Mouse (Mus musculus): ENCODE data around the gene Olfr1339. TPM values are rescaled to one million over a fixed set of nuclear protein-coding genes. Genes with fewer than 3 reads are reported as not detected.

Olfr1339 gene
- not detected in 2 replicates for polyA plus RNA-seq (2015; fragmentation: Nextera tagmentation; extraction: Ambion mirVana)

GRCm38 (mm10) chr4:118731875-118732274 lies at the start of gene Olfr1339:
Gene Olfr1339, plus strand, starts transcription at chr4:118732175.
- TF ChIP-seq CTCF (IDR thresholded peaks at IDR 0.05; ENCODE audit: low read depth): no peak
- Histone ChIP-seq H3K27ac (no peak within 1 kb of the TSS), H3K9ac (ENCODE audit: low read depth, low read length) (no peak within 1 kb of the TSS), H3K36me3 (ENCODE audit: insufficient read depth, low read length) (no peaks in the 10 kb centered on the region), H3K4me1 (replicated peaks; ENCODE audit: insufficient read depth, low read length) (no peaks in the 10 kb centered on the region), H3K4me2 (ENCODE audit: low read length) (no peak within 1 kb of the TSS), H3K9me3 (replicated peaks; ENCODE audit: low read length) (no peaks in the 10 kb centered on the region), H3K4me3 (replicated peaks; ENCODE audit: low read depth, low read length) (no peak within 1 kb of the TSS), H3K27me3 (ENCODE audit: insufficient read depth, low read length) (no peaks in the 10 kb centered on the region)
- ATAC-seq (replicated peaks; ENCODE audit: low FRiP score, low read depth): no peak
- DNase-seq (ENCODE audit: low spot score): no peak
- WGBS: 89% methylated on average over 1 of the region's 1 CpGs

DNA sequence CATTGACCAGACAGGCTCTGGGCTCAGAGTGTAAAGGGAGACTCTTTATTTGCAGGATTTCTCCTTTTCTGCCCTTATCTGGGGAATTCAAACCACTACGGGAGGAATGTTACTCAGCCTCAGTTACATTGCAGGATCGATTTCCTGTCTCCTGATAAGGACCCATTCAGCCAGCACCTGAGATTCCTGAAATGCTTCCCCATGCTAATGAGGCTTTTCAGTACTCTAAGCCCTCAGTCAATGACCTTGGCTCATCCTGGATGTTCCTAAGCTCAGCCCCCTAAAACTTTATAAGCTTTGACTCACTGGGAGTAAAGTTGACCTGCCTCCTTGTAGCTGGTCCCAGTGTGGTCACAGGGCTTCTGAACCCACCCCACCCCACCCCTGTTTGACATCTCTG lies 44.9 kb upstream of the Olfr1339 start:
- H3K27ac ChIP-seq: no peak overlapping the region
- H3K4me3 ChIP-seq (replicated peaks; ENCODE audit: low read depth, low read length): no peak overlapping the region
- no peak for ATAC-seq (replicated peaks; ENCODE audit: low FRiP score, low read depth)
- H3K36me3 ChIP-seq (ENCODE audit: insufficient read depth, low read length): no peaks in the 10 kb centered on the region
- no peaks in the 10 kb centered on the region for H3K27me3 ChIP-seq (ENCODE audit: insufficient read depth, low read length)
- H3K9me3 ChIP-seq (replicated peaks; ENCODE audit: low read length): no peaks in the 10 kb centered on the region
- no peak overlapping the region for H3K9ac ChIP-seq (ENCODE audit: low read depth, low read length)
- DNase-seq (ENCODE audit: low spot score): no peak
- H3K4me1 ChIP-seq (replicated peaks; ENCODE audit: insufficient read depth, low read length): no peaks in the 10 kb centered on the region
- H3K4me2 ChIP-seq (ENCODE audit: low read length): no peak overlapping the region
- no peak for TF ChIP-seq CTCF (IDR thresholded peaks at IDR 0.05; ENCODE audit: low read depth)
- 30% methylated on average over 2 of the region's 2 CpGs for WGBS

DNA sequence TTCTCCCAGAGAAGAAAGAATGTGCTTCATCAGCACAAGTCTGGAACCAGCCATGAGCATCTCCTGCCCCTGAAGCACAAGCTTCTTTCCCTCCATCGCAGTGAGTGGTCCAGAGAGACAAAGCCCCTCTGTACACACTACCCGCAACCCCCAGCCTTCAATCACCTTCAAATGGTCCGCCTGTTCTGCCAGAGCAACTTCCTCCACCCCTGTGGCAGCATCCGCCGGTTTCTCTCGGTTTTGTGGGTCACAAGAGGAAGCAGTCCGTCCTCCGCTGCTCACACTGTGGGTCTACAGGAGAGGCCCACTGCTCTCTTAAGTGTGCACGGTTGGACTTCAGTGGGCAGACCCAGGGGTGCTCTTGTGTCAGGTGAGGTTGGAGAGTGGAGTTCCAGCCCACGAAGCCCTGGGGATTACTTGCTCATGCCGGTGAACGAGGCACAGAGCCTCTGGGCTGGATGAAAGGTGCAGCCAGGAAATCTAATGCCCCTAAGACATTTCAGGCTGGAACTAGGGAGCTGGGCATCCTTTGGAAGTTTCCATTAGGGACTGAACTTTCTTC lies 39.5 kb upstream of the Olfr1339 start, which contains the start of gene Olfr1342:
Olfr1342 (minus strand) TSS at position 345 of the 562 bp plus-strand sequence.
- no peak for TF ChIP-seq CTCF (IDR thresholded peaks at IDR 0.05; ENCODE audit: low read depth)
- peak; percentile 0 for DNase-seq (ENCODE audit: low spot score)
- H3K4me1 ChIP-seq (replicated peaks; ENCODE audit: insufficient read depth, low read length): no peaks in the 10 kb centered on the region
- H3K4me2 ChIP-seq (ENCODE audit: low read length): no peak within 1 kb of the TSS
- no peak; the same call in 1 of the 2 replicates for ATAC-seq (replicated peaks; ENCODE audit: low FRiP score, low read depth)
- no peak within 1 kb of the TSS for H3K9ac ChIP-seq (ENCODE audit: low read depth, low read length)
- no peaks in the 10 kb centered on the region for H3K9me3 ChIP-seq (replicated peaks; ENCODE audit: low read length)
- H3K4me3 ChIP-seq (replicated peaks; ENCODE audit: low read depth, low read length): no peak within 1 kb of the TSS
- 32% methylated on average over 12 of the region's 12 CpGs for WGBS
- H3K36me3 ChIP-seq (ENCODE audit: insufficient read depth, low read length): no peaks in the 10 kb centered on the region
- no peaks in the 10 kb centered on the region for H3K27me3 ChIP-seq (ENCODE audit: insufficient read depth, low read length)
- H3K27ac ChIP-seq: no peak within 1 kb of the TSS

DNA sequence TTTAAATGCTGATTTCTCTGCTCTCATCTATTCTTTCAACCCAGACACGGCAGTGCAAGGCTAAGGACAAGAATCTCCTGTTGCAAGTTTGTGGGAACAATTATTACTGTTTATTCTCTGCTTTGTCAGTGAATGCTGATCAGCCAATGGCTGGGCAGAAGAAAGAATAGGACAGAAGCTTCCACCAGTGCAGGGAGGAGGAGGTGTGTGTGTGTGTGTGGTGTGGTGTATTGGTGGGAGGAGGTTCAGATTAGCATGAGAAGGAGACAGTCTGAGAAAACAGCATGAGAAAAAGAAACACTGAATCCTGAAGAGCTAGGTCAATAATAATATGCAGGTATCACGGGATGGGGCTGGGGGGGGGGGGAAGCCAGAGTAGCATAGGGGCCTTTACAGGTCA lies 38.2 kb upstream of the Olfr1339 start:
- no peak for TF ChIP-seq CTCF (IDR thresholded peaks at IDR 0.05; ENCODE audit: low read depth)
- Histone ChIP-seq H3K27ac (no peak overlapping the region), H3K9ac (ENCODE audit: low read depth, low read length) (no peak overlapping the region), H3K4me1 (replicated peaks; ENCODE audit: insufficient read depth, low read length) (no peaks in the 10 kb centered on the region), H3K9me3 (replicated peaks; ENCODE audit: low read length) (no peaks in the 10 kb centered on the region), H3K4me3 (replicated peaks; ENCODE audit: low read depth, low read length) (no peak overlapping the region), H3K36me3 (ENCODE audit: insufficient read depth, low read length) (no peaks in the 10 kb centered on the region), H3K27me3 (ENCODE audit: insufficient read depth, low read length) (no peaks in the 10 kb centered on the region), H3K4me2 (ENCODE audit: low read length) (no peak overlapping the region)
- DNase-seq (ENCODE audit: low spot score) (no peak), ATAC-seq (replicated peaks; ENCODE audit: low FRiP score, low read depth) (no peak)
- 31% methylated on average over 2 of the region's 2 CpGs for WGBS

DNA sequence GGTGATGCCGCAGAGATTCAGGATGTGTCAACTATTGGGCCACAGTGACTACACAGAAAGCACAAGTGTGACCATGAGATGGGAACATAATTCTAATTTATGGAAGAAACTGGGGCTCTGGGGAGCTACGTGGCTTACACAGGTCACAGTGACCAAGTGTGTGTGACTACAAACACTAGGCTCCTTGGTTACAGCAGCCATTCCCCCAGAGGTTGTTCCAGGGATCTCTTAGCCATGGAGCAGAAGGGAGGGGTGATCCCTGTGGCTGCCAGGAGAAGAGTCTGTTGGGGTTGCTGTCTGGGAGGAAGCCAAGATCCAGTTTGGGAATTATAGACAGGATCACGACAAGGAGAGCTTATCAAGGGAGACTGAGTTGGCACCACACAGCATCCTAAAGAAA lies 28.8 kb upstream of the Olfr1339 start, which contains the start of gene Olfr1341:
Olfr1341 (plus strand) TSS at position 301 of the 400 bp plus-strand sequence.
- Histone ChIP-seq H3K4me2 (ENCODE audit: low read length) (no peak within 1 kb of the TSS), H3K4me1 (replicated peaks; ENCODE audit: insufficient read depth, low read length) (no peaks in the 10 kb centered on the region), H3K36me3 (ENCODE audit: insufficient read depth, low read length) (no peaks in the 10 kb centered on the region), H3K4me3 (replicated peaks; ENCODE audit: low read depth, low read length) (no peak within 1 kb of the TSS), H3K9me3 (replicated peaks; ENCODE audit: low read length) (no peaks in the 10 kb centered on the region), H3K9ac (ENCODE audit: low read depth, low read length) (no peak within 1 kb of the TSS), H3K27me3 (ENCODE audit: insufficient read depth, low read length) (no peaks in the 10 kb centered on the region), H3K27ac (no peak within 1 kb of the TSS)
- TF ChIP-seq CTCF (IDR thresholded peaks at IDR 0.05; ENCODE audit: low read depth): no peak
- WGBS: 74% methylated on average over 3 of the region's 3 CpGs
- DNase-seq (ENCODE audit: low spot score) (no peak), ATAC-seq (replicated peaks; ENCODE audit: low FRiP score, low read depth) (no peak)

GRCm38 (mm10) chr4:118708086-118708485 lies 23.9 kb upstream of the Olfr1339 start:
- Histone ChIP-seq H3K9ac (ENCODE audit: low read depth, low read length) (no peak overlapping the region), H3K27ac (no peak overlapping the region), H3K9me3 (replicated peaks; ENCODE audit: low read length) (no peaks in the 10 kb centered on the region), H3K4me1 (replicated peaks; ENCODE audit: insufficient read depth, low read length) (no peaks in the 10 kb centered on the region), H3K4me3 (replicated peaks; ENCODE audit: low read depth, low read length) (no peak overlapping the region), H3K4me2 (ENCODE audit: low read length) (no peak overlapping the region), H3K27me3 (ENCODE audit: insufficient read depth, low read length) (no peaks in the 10 kb centered on the region), H3K36me3 (ENCODE audit: insufficient read depth, low read length) (no peaks in the 10 kb centered on the region)
- ATAC-seq (replicated peaks; ENCODE audit: low FRiP score, low read depth): no peak
- 78% methylated on average over 5 of the region's 5 CpGs for WGBS
- no peak for TF ChIP-seq CTCF (IDR thresholded peaks at IDR 0.05; ENCODE audit: low read depth)
- DNase-seq (ENCODE audit: low spot score): no peak

DNA sequence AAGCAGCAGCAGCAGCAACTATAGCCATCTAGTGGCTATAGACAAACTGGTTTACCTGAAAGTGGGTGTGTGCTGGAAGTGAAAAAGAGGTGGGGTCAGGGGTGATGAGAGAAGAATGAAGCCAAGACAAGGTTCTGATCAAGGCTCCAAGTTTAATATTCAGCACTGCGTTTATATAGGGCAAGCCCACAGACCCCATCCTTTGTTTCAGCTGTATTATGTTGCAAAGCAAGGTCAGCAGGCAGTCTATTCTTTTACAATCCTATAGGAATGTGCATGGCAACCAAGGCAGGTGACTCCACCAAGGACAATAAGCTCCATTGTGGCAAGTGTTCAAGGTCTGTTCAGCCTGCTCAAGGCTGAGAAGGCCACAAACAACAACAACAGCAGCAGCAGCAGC lies 20.3 kb upstream of the Olfr1339 start:
- no peaks in the 10 kb centered on the region for H3K9me3 ChIP-seq (replicated peaks; ENCODE audit: low read length)
- no peak for DNase-seq (ENCODE audit: low spot score)
- H3K4me2 ChIP-seq (ENCODE audit: low read length): no peak overlapping the region
- 48% methylated on average over 1 of the region's 1 CpGs for WGBS
- no peak overlapping the region for H3K4me3 ChIP-seq (replicated peaks; ENCODE audit: low read depth, low read length)
- H3K36me3 ChIP-seq (ENCODE audit: insufficient read depth, low read length): no peaks in the 10 kb centered on the region
- ATAC-seq (replicated peaks; ENCODE audit: low FRiP score, low read depth): no peak
- no peaks in the 10 kb centered on the region for H3K27me3 ChIP-seq (ENCODE audit: insufficient read depth, low read length)
- H3K4me1 ChIP-seq (replicated peaks; ENCODE audit: insufficient read depth, low read length): no peaks in the 10 kb centered on the region
- H3K9ac ChIP-seq (ENCODE audit: low read depth, low read length): no peak overlapping the region
- TF ChIP-seq CTCF (IDR thresholded peaks at IDR 0.05; ENCODE audit: low read depth): no peak
- no peak overlapping the region for H3K27ac ChIP-seq
